Mouse (Mus musculus) B cell, adult 67 days (primary cell): Measurements from ENCODE around the gene Rhox7a. TPM values are rescaled to one million over a fixed set of nuclear protein-coding genes. Genes with fewer than 3 reads are reported as not detected.

Source experiments
- total RNA-seq, 2 experiments: library from RNA; stranded (reverse); gene quantifications; 4 replicates each; pipeline ENCODE4 v1.2.4; 2023

The Rhox7a gene
- not detected for total RNA-seq

GRCm38 (mm10) chrX:37831386-37831785 is at the start of gene Rhox7a:
Gene Rhox7a (plus strand): TSS chrX:37831686.

GRCm38 (mm10) chrX:37826610-37827009 is 4.9 kb upstream of the Rhox7a start, which contains the start of gene Rhox6:
Gene Rhox6 (plus strand): TSS chrX:37826910.

GRCm38 (mm10) chrX:37878844-37879243 is 47.4 kb downstream of the Rhox7a start, which contains the start of gene Rhox8:
Gene Rhox8 (minus strand): TSS chrX:37878944.

Other genes starting within 250 kb of the Rhox7a start
- not detected for gene Rhox4f, start 224.0 kb upstream of the Rhox7a start, total RNA-seq
- gene Rhox3g, start 203.1 kb upstream of the Rhox7a start, total RNA-seq = not detected
- gene Rhox2g, start 188.2 kb upstream of the Rhox7a start, total RNA-seq = not detected
- gene Rhox4g, start 180.4 kb upstream of the Rhox7a start, total RNA-seq = not detected
- not detected for gene Rhox3h, start 162.9 kb upstream of the Rhox7a start, total RNA-seq
- gene Rhox2h, start 158.4 kb upstream of the Rhox7a start, total RNA-seq = not detected
- gene Rhox5, start 26.8 kb upstream of the Rhox7a start, total RNA-seq = not detected
- not detected for gene Rhox6, start 4.8 kb upstream of the Rhox7a start, total RNA-seq
- gene Rhox8, start 47.3 kb downstream of the Rhox7a start, total RNA-seq = not detected
- not detected for gene Rhox7b, start 65.5 kb downstream of the Rhox7a start, total RNA-seq
- not detected for gene Rhox9, start 70.1 kb downstream of the Rhox7a start, total RNA-seq
- gene Btg1-ps1, start 187.1 kb downstream of the Rhox7a start, total RNA-seq = not detected
- gene Btg1-ps2, start 211.4 kb downstream of the Rhox7a start, total RNA-seq = not detected
- gene Rhox10, start 234.8 kb downstream of the Rhox7a start, total RNA-seq = not detected